Mouse (Mus musculus) neural tube, embryonic 11.5 days (tissue): ENCODE results near the gene Cntln. TPM values are rescaled to one million over a fixed set of nuclear protein-coding genes. Genes with fewer than 3 reads are reported as not detected.

Experiments
- ATAC-seq: fragments of 200-750 bp; cut with Nextera tagmentation; 2 replicates; pipeline ENCODE4 v1.8.0; 2017; ENCODE audit warnings: moderate number of reproducible peaks, mild to moderate bottlenecking, moderate TSS enrichment, moderate library complexity; ENCODE audit not compliant: insufficient read depth, low FRiP score, low TSS enrichment
- DNase-seq: peaks from one replicate; pipeline ENCODE4 v3.0.0-alpha.2; 2015; ENCODE audit warnings: low spot score
- H3K27ac ChIP-seq: fragments of 300-500 bp; sonication (generic); 2 replicates; pipeline ENCODE4 v1.5.1; 2014; ENCODE audit warnings: low read depth, mild to moderate bottlenecking, low read length
- H3K27me3 ChIP-seq: fragments of 300-500 bp; sonication (generic); 2 replicates; pipeline ENCODE4 v1.6.1; 2014; ENCODE audit warnings: mild to moderate bottlenecking, low read length, mixed read lengths; ENCODE audit not compliant: control insufficient read depth, insufficient read depth
- H3K36me3 ChIP-seq: fragments of 300-500 bp; sonication (generic); 2 replicates; pipeline ENCODE4 v1.6.1; 2014; ENCODE audit warnings: mild to moderate bottlenecking, low read length, moderate library complexity, mixed read lengths; ENCODE audit not compliant: control insufficient read depth, insufficient read depth
- H3K4me1 ChIP-seq: fragments of 300-500 bp; sonication (generic); 2 replicates; pipeline ENCODE4 v1.6.1; 2014; ENCODE audit warnings: low read length, mixed read lengths; ENCODE audit not compliant: control insufficient read depth, insufficient read depth
- H3K4me2 ChIP-seq: fragments of 300-500 bp; sonication (generic); 2 replicates; pipeline ENCODE4 v1.6.1; 2014; ENCODE audit warnings: low read depth, mild to moderate bottlenecking, moderate library complexity
- H3K4me3 ChIP-seq: fragments of 300-500 bp; sonication (generic); 2 replicates; pipeline ENCODE4 v1.5.1; 2014; ENCODE audit warnings: low read depth, low read length
- H3K9ac ChIP-seq: fragments of 300-500 bp; sonication (generic); 2 replicates; pipeline ENCODE4 v1.6.1; 2014; ENCODE audit warnings: mild to moderate bottlenecking, low read length
- H3K9me3 ChIP-seq: fragments of 300-500 bp; sonication (generic); 2 replicates; pipeline ENCODE4 v1.6.1; 2016; ENCODE audit warnings: low read length; ENCODE audit not compliant: control insufficient read depth
- WGBS: fragments of 180-500 bp; shearing (Covaris S2); extraction: QIAGEN DNeasy Blood & Tissue Kit; methylation state at CpG from one replicate; pipeline ENCODE4 v1.1.7; 2014; 5-methylcytosine and 5-hydroxymethylcytosine counted together
- polyA plus RNA-seq: library from polyadenylated mRNA; unstranded; fragments of >200 nt; fragmentation: Nextera tagmentation; extraction: Ambion mirVana; gene quantifications from 2 replicates; pipeline ENCODE4 v1.2.1, GENCODE M21; 2014

The Cntln gene
- polyA plus RNA-seq, 1 experiment from 2014 or later: 9.7 TPM

DNA sequence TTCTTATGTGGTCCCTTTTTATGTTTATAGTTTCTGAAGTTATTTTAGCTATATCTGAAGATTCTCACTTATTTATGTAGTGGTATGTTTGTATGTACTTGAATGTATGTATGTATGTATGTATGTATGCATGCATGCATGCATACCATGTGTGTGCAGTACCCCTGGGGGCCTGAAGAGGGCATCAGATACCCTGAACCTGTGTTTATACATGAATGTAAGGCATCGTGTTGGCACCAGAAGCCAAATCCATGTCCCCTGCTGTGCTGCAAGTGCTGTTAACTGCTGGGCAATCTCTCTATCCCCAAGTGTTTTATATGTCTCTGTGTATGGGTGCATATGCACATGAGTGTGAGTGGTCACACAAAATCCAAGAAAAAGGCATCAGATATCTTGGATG lies 34.3 kb downstream of the Cntln start:
- Histone ChIP-seq H3K4me3 (no peak overlapping the region), H3K9me3 (no peaks in the 10 kb centered on the region), H3K36me3 (no peaks in the 10 kb centered on the region), H3K27ac (no peak overlapping the region), H3K4me1 (no peaks in the 10 kb centered on the region), H3K27me3 (no peaks in the 10 kb centered on the region), H3K9ac (no peak overlapping the region), H3K4me2 (no peak overlapping the region)
- WGBS: 72% methylated on average over 1 of the region's 1 CpGs
- no peak for DNase-seq
- ATAC-seq: no peak

- H3K9me3 ChIP-seq: no peaks in the 10 kb centered on the region
- ATAC-seq: no peak
- WGBS: 93% methylated on average over 6 of the region's 6 CpGs
- no peak overlapping the region for H3K4me3 ChIP-seq
- H3K4me1 ChIP-seq: no peaks in the 10 kb centered on the region
- H3K27me3 ChIP-seq: no peaks in the 10 kb centered on the region
- H3K9ac ChIP-seq: no peak overlapping the region
- no peak overlapping the region for H3K27ac ChIP-seq
- no peaks in the 10 kb centered on the region for H3K36me3 ChIP-seq
- no peak overlapping the region for H3K4me2 ChIP-seq
- DNase-seq: no peak
Observed at GRCm38 (mm10) chr4:84934342-84934929, 50.3 kb downstream of the Cntln start.

DNA sequence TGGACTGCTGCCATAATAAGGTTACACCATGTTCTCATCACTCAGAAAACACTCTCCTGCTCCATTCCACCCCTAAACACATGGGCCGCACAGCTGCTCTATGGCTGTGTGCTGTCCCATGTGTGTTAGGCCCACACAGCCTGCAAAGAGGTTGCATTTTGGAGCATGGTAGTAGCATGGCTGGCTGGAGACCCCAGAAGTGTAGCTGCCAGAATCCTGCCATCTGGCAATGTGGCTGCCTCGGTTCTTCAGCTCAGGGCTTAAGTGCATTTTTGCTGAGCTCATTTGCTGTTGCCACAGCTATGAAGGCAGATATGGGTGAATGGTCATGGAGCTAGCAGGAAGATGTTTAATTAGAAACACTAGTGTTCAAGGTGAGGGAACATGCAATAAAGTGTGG lies 58.0 kb downstream of the Cntln start:
- H3K27me3 ChIP-seq: no peaks in the 10 kb centered on the region
- H3K4me1 ChIP-seq: no peaks in the 10 kb centered on the region
- H3K9ac ChIP-seq: no peak overlapping the region
- H3K36me3 ChIP-seq: no peaks in the 10 kb centered on the region
- H3K27ac ChIP-seq: no peak overlapping the region
- no peak overlapping the region for H3K4me2 ChIP-seq
- no peak overlapping the region for H3K4me3 ChIP-seq
- 72% methylated on average over 2 of the region's 2 CpGs for whole genome bisulfite sequencing
- no peaks in the 10 kb centered on the region for H3K9me3 ChIP-seq
- ATAC-seq (no peak), DNase-seq (no peak)

GRCm38 (mm10) chr4:84942651-84943050 lies 58.5 kb downstream of the Cntln start:
- 71% methylated on average over 2 of the region's 2 CpGs for WGBS
- no peak overlapping the region for H3K4me3 ChIP-seq
- H3K9me3 ChIP-seq: no peaks in the 10 kb centered on the region
- no peak overlapping the region for H3K4me2 ChIP-seq
- no peak overlapping the region for H3K9ac ChIP-seq
- no peaks in the 10 kb centered on the region for H3K36me3 ChIP-seq
- no peak overlapping the region for H3K27ac ChIP-seq
- H3K27me3 ChIP-seq: no peaks in the 10 kb centered on the region
- ATAC-seq: no peak
- H3K4me1 ChIP-seq: no peaks in the 10 kb centered on the region
- DNase-seq: no peak

- no peaks in the 10 kb centered on the region for H3K4me1 ChIP-seq
- H3K27ac ChIP-seq: no peak overlapping the region
- no peaks in the 10 kb centered on the region for H3K9me3 ChIP-seq
- ATAC-seq (no peak), DNase-seq (no peak)
- H3K4me2 ChIP-seq: no peak overlapping the region
- H3K4me3 ChIP-seq: no peak overlapping the region
- no peak overlapping the region for H3K9ac ChIP-seq
- WGBS: 73% methylated on average over 4 of the region's 4 CpGs
- no peaks in the 10 kb centered on the region for H3K27me3 ChIP-seq
- H3K36me3 ChIP-seq: no peaks in the 10 kb centered on the region
Observed at GRCm38 (mm10) chr4:84944100-84944499, 60.0 kb downstream of the Cntln start.

GRCm38 (mm10) chr4:84946450-84946849 lies 62.3 kb downstream of the Cntln start:
- Histone ChIP-seq H3K27me3 (no peaks in the 10 kb centered on the region), H3K27ac (no peak overlapping the region), H3K4me2 (no peak overlapping the region), H3K4me1 (no peaks in the 10 kb centered on the region), H3K4me3 (no peak overlapping the region), H3K9ac (no peak overlapping the region), H3K9me3 (no peaks in the 10 kb centered on the region), H3K36me3 (no peaks in the 10 kb centered on the region)
- WGBS: 90% methylated on average over 3 of the region's 3 CpGs
- DNase-seq (no peak), ATAC-seq (no peak)

GRCm38 (mm10) chr4:84976875-84977646 lies 93.0 kb downstream of the Cntln start:
- WGBS: 88% methylated on average over 7 of the region's 7 CpGs
- Histone ChIP-seq H3K9ac (no peak overlapping the region), H3K4me3 (no peak overlapping the region), H3K4me1 (no peaks in the 10 kb centered on the region), H3K4me2 (no peak overlapping the region), H3K9me3 (no peaks in the 10 kb centered on the region), H3K36me3 (no peaks in the 10 kb centered on the region), H3K27ac (no peak overlapping the region), H3K27me3 (no peaks in the 10 kb centered on the region)
- no peak for DNase-seq
- ATAC-seq: no peak

DNA sequence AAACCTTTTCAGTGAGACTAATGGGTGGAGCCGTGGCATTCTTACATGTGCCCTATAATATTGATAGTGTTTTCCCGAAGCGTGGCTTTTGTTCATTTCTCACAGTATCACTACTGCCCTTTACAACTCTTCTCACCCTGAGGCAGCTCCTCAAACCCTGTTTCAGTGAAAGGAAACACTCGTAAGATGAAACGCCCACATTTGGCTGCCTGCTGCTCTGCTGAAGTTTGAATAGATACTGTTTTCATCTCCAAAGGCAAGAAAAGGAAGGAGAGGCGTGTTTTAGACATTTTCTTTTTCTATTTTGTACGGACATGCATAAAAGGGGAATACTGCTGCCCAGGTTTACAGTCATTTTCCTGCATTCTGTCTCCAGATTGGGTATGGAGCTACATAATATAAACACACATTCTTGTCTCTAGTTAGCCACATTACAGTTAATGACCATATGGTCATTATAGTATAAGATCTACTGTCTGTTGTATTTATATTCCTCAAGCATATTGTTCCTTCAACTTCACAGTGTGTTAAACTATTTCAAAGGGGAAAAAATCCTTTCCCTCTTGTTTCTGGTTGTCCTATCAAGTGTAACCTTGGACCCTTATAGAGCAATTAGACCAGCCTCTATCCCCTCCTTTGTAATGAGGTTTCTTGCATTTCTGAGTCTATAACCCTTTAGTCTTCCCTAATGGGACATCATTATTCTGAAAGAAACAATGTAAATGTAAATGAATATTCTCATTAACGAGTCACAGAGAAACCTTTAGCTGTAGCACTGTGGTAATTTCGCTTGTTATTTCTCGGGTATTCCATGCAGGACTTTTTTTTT lies 111.6 kb downstream of the Cntln start:
- Histone ChIP-seq H3K4me1 (no peaks in the 10 kb centered on the region), H3K4me3 (no peak overlapping the region), H3K9me3 (no peaks in the 10 kb centered on the region), H3K27ac (no peak overlapping the region), H3K27me3 (no peaks in the 10 kb centered on the region), H3K4me2 (no peak overlapping the region), H3K9ac (no peak overlapping the region), H3K36me3 (no peaks in the 10 kb centered on the region)
- 64% methylated on average over 10 of the region's 10 CpGs for WGBS
- ATAC-seq: no peak
- no peak for DNase-seq
